Comparison of ENCODE assay signal across 25 mouse cellular contexts in genomic region chr5:50234111-50234510, GRCm38 (mm10).
DNase-seq lines count a peak whose midpoint lies in the region; ATAC-seq and TF ChIP-seq lines count a peak whose summit lies in the region.
"Had no signal": no experiment of that assay in that cellular context is flagged by ENCODE, and none has a peak within 500 bp of the region (broad histone marks: within the 10 kb centered on the region; RNA-seq: fewer than 3 reads in every experiment).

No protein-coding gene starts in this region.

- no peak for TF ChIP-seq CTCF in kidney, adult 2 months (conservative IDR thresholded peaks at IDR 0.05; ENCODE audit: insufficient read depth, insufficient read length, low read depth, low read length)

- no peak overlapping the region for H3K27ac ChIP-seq in kidney, embryonic 15.5 days
- H3K27ac ChIP-seq in kidney, adult 2 months (ENCODE audit: insufficient read depth, low read depth, low read length), result no peak overlapping the region
- no peak overlapping the region for H3K27ac ChIP-seq in kidney, embryonic 14.5 days (ENCODE audit: low read depth, low read length)
- H3K27ac ChIP-seq: embryonic facial prominence, embryonic 10.5 days; embryonic facial prominence, embryonic 12.5 days; forebrain, embryonic 13.5 days had no signal

- H3K4me3 ChIP-seq in kidney, embryonic 15.5 days (replicated peaks), result no peak overlapping the region
- no peak overlapping the region for H3K4me3 ChIP-seq in kidney, adult 2 months (ENCODE audit: insufficient read depth, low read depth, low read length)
- H3K4me3 ChIP-seq in kidney, embryonic 14.5 days (ENCODE audit: low read length), result no peak overlapping the region
- H3K4me3 ChIP-seq: embryonic facial prominence, embryonic 10.5 days; embryonic facial prominence, embryonic 12.5 days; forebrain, embryonic 13.5 days had no signal

- H3K4me1 ChIP-seq in kidney, embryonic 15.5 days, result no peaks in the 10 kb centered on the region
- H3K4me1 ChIP-seq in kidney, adult 2 months (ENCODE audit: control insufficient read depth, insufficient read depth, low read length), result no peaks in the 10 kb centered on the region; the same call in 1 of the 2 replicates
- H3K4me1 ChIP-seq in kidney, embryonic 14.5 days (ENCODE audit: control insufficient read depth, insufficient read depth, low read length), result no peaks in the 10 kb centered on the region
- H3K4me1 ChIP-seq: embryonic facial prominence, embryonic 10.5 days; embryonic facial prominence, embryonic 12.5 days; forebrain, embryonic 13.5 days had no signal

- no peak for TF ChIP-seq POLR2A in kidney, adult 2 months (IDR thresholded peaks at IDR 0.05; ENCODE audit: low read depth, low read length)

- no peak for ATAC-seq in kidney, embryonic 15.5 days (replicated peaks; ENCODE audit: low FRiP score)
- ATAC-seq in kidney, embryonic 14.5 days (ENCODE audit: low FRiP score, low TSS enrichment), result no peak
- ATAC-seq: activated CD4-positive, CD25-positive, alpha-beta regulatory T cell, adult 4 months; CD4-positive, CD25-positive, alpha-beta regulatory T cell, adult 4 months; forebrain, embryonic 13.5 days; Patski had no signal

- no peaks in the 10 kb centered on the region for H3K36me3 ChIP-seq in kidney, embryonic 15.5 days
- no peaks in the 10 kb centered on the region for H3K36me3 ChIP-seq in kidney, adult 2 months (ENCODE audit: control insufficient read depth, insufficient read depth, low read length)
- H3K36me3 ChIP-seq in kidney, embryonic 14.5 days (ENCODE audit: control insufficient read depth, insufficient read depth, low read length), result no peaks in the 10 kb centered on the region
- H3K36me3 ChIP-seq: embryonic facial prominence, embryonic 10.5 days; embryonic facial prominence, embryonic 12.5 days; G1E had no signal

- peak; percentile 36 for DNase-seq in kidney, adult 11 months
- DNase-seq in kidney, adult 2 months, result peak; percentile 78
- peak; percentile 74 for DNase-seq in kidney, adult 9 months
- DNase-seq in kidney, postnatal 4 days, result no peak
- peak; percentile 24 to 48 for DNase-seq in kidney, postnatal 36 days
- no peak for DNase-seq in spleen, postnatal 4 days (ENCODE audit: low spot score in 2 of 2)
- DNase-seq: adrenal gland, adult 8-10 months; adrenal gland, postnatal 14 days; adrenal gland, postnatal 36 days; B cell, adult 2 months; cerebellum, adult 11-12 months; cerebellum, adult 2 months; cerebellum, adult 9-10 months; cerebellum, postnatal 10 days; cerebellum, postnatal 25 days had no signal

- no peaks in the 10 kb centered on the region for H3K27me3 ChIP-seq in kidney, embryonic 15.5 days
- H3K27me3 ChIP-seq in kidney, adult 2 months (replicated peaks; ENCODE audit: control insufficient read depth, insufficient read depth, low read length), result no peaks in the 10 kb centered on the region
- H3K27me3 ChIP-seq in kidney, embryonic 14.5 days (ENCODE audit: control insufficient read depth, insufficient read depth, low read length), result no peaks in the 10 kb centered on the region
- H3K27me3 ChIP-seq: CH12.LX; embryonic facial prominence, embryonic 12.5 days; forebrain, embryonic 13.5 days had no signal

- no peak overlapping the region for H3K9ac ChIP-seq in kidney, embryonic 15.5 days
- no peak overlapping the region for H3K9ac ChIP-seq in kidney, embryonic 14.5 days (ENCODE audit: low read depth, low read length)
- H3K9ac ChIP-seq: embryonic facial prominence, embryonic 12.5 days; forebrain, embryonic 13.5 days had no signal

- no peaks in the 10 kb centered on the region for H3K9me3 ChIP-seq in kidney, embryonic 15.5 days (replicated peaks)
- H3K9me3 ChIP-seq in kidney, embryonic 14.5 days (ENCODE audit: control insufficient read depth, low read length), result no peaks in the 10 kb centered on the region
- H3K9me3 ChIP-seq: embryonic facial prominence, embryonic 10.5 days; embryonic facial prominence, embryonic 12.5 days; forebrain, embryonic 13.5 days; G1E had no signal

- WGBS in kidney, embryonic 15.5 days, result 81% methylated on average over 2 of the region's 2 CpGs
- WGBS in kidney, adult 2 months, result 37% methylated on average over 2 of the region's 2 CpGs
- WGBS in kidney, embryonic 14.5 days, result 85% methylated on average over 2 of the region's 2 CpGs

- no peak overlapping the region for H3K4me2 ChIP-seq in kidney, embryonic 15.5 days
- no peak overlapping the region for H3K4me2 ChIP-seq in kidney, embryonic 14.5 days (replicated peaks; ENCODE audit: low read depth, low read length)
- H3K4me2 ChIP-seq: embryonic facial prominence, embryonic 12.5 days; forebrain, embryonic 13.5 days had no signal

Comparison
In these comparisons a context has a peak if more than half of its experiments do, and no peak if none do; other contexts are left out.
1. DNase-seq: peak in kidney, adult 11 months (single experiment), kidney, adult 2 months (single experiment), kidney, adult 9 months (single experiment) and kidney, postnatal 36 days (2 of 2); none in kidney, postnatal 4 days (0 of 2) and spleen, postnatal 4 days (0 of 2).